Mouse (Mus musculus): ENCODE results near the gene Zfp27. TPM values are rescaled to one million over a fixed set of nuclear protein-coding genes. Genes with fewer than 3 reads are reported as not detected.

Zfp27 gene
- 2.6 and 3.4 TPM in 2 replicates for polyA plus RNA-seq (2016; fragmentation: Nextera tagmentation; extraction: Ambion mirVana)

DNA sequence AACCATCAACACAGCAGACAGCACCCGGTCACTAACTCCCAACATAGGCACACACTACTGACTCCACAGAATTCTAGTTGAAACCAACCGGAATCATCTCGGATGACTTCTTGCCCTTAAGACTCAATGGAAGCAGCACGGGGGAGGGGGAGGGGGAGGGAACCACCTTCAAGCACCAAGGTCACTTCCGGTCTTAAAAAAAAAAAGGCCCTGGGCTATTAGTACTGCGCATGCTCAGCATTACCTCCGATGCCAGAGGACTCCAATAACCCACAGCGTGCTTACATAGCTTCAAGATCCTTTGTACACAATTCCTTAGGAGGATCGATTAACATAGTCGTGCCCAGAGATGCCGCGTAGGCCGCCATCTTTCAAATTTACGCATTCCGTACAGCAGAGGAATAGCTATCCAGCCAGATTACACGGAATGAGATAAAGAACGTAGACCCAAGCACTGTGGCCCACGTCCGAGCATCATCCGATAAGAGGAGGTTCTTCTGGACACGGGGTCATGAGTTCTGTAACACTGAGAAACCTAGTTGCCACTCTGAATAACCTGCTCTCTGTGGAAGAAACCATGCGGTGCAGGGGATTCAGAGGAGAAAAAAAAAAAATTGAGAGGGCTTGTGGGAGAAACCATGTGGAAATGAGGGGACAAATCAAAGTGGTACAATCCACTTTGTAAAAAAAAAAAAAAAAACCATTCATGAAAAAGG is at the start of gene Zfp27:
TSS of gene Zfp27 (minus strand) at position 607 of the 716 bp plus-strand sequence.
- Histone ChIP-seq H3K27ac (peak within 1 kb of the TSS; percentile 88), H3K27me3 (replicated peaks) (no peaks in the 10 kb centered on the region), H3K4me3 (peak within 1 kb of the TSS; percentile 70), H3K9me3 (replicated peaks) (no peaks in the 10 kb centered on the region), H3K36me3 (peaks cover 16% of the 10 kb centered on the region), H3K4me1 (peaks cover 21% of the 10 kb centered on the region), H3K9ac (peak within 1 kb of the TSS; percentile 73), H3K4me2 (peak within 1 kb of the TSS; percentile 83)
- peak; percentile 80 for ATAC-seq
- under 1% methylated on average over 22 of the region's 22 CpGs for WGBS (ENCODE audit: insufficient replicate concordance)

DNA sequence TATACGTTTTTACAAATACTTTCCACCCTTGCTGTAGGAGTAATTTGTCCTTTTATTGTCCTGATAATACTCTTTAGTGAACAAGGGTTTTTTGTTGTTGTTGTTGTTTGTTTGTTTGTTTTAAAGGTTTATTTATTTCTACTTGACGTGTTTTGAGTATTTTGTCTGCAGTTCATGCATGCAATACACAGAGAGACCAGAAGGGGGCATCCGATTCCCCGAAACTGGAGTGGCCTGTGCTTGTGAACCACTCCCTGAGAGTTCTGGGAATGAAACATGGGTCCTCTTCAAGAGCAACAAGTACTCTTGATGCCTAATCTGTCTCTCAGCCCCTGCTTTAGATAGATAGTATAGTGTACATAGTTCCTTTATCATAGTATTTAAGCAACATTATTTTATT is 48.4 kb upstream of the Zfp27 start:
- Histone ChIP-seq H3K27me3 (replicated peaks) (no peaks in the 10 kb centered on the region), H3K4me2 (peak overlapping the region; percentile 75), H3K9me3 (replicated peaks) (no peaks in the 10 kb centered on the region), H3K27ac (no peak overlapping the region), H3K4me1 (peaks cover 16% of the 10 kb centered on the region), H3K9ac (peak overlapping the region; percentile 81; the same call in 1 of the 2 replicates), H3K36me3 (peaks cover 12% of the 10 kb centered on the region), H3K4me3 (peak overlapping the region; percentile 69)
- ATAC-seq, result no peak
- 17% methylated on average over 4 of the region's 4 CpGs for WGBS (ENCODE audit: insufficient replicate concordance)

DNA sequence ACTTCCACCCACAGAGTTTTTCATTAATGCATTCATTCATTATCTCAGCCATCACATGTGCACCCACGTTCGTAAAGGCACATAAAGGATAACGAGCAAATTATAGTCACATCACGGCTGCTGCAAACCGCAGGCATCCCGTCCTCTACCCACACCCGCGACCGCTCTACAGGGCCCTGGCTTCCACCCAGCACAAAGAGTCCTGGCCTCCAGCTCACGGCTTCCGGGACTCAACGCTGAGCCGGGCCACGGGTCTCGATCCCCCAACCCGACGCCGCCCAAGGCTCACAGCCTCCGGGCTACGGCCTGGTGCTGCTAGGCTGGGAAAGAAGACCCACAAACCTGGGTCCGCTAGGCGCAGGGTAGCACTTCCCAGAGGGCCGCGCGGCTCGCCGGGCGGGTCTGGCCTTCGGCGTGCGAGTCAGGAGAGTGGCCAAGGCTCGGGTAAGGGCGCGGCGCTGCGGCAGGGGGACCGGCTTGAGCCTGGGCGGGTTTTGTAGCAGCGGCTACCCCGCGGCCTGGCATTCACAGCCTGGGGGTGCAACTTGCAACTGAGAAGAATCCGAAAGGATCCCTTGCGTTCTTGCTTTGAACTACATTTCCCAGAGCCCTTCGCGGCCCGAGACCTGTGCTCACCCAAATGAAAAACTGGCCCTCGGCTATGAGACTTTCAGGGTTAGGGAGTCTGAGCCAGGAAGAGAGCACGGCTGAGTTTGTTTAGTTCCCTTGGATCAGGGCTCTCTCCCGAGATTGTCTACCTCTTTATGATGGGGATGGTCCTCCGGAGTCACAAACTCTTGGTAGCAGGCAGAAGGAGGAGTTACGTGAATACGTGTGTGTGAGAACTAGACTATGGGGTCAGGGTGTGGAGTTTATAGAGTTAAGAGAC is 47.4 kb upstream of the Zfp27 start, which contains the start of gene Zfp74:
TSS of gene Zfp74 (minus strand) at position 577 of the 889 bp plus-strand sequence.
- H3K9ac ChIP-seq, result peak within 1 kb of the TSS; percentile 81
- H3K9me3 ChIP-seq (replicated peaks), result no peaks in the 10 kb centered on the region
- peaks cover 16% of the 10 kb centered on the region for H3K4me1 ChIP-seq
- H3K4me3 ChIP-seq, result peak within 1 kb of the TSS; percentile 69
- peak; percentile 94 for ATAC-seq
- H3K27me3 ChIP-seq (replicated peaks), result no peaks in the 10 kb centered on the region
- peak within 1 kb of the TSS; percentile 87 for H3K27ac ChIP-seq
- peak within 1 kb of the TSS; percentile 75 for H3K4me2 ChIP-seq
- peaks cover 16% of the 10 kb centered on the region for H3K36me3 ChIP-seq
- 3% methylated on average over 52 of the region's 52 CpGs for WGBS (ENCODE audit: insufficient replicate concordance)

DNA sequence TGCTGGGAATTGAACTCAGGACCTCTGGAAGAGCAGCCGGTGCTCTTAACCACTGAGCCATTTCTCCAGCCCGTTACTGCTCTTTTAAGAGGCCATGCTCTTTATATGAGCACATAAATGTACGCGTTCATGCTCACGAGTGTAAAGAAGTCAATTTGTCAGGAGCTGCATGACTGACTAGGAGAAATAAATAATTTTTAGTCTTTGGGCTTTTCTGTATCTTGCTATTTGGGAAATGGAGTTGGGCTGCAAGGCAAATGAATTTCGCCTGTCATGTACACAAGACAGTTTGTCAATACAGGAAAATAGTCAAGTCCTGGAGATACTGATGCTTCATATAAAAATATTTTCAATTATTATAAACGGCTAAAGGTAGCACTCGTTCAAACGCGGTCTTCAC is 46.7 kb upstream of the Zfp27 start:
- no peak for ATAC-seq

DNA sequence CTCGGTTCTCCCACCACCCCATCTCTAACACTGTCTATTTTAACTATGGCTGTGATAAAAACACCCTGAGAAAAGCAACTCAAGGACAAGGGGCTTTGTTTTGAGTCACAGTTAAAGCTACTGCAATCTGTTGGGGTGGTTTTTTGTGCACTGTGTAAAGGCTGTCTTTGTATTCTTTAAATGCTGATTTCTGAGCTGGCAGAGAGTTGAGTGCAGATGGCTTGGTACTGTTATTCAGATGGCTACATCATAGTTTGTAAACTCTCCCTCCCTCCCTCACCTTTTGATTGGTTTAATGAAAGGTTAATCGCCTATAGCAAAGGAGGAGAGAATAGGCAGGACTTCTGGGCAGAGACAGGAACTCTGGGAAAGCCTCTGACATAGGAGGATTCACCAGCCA is 37.8 kb upstream of the Zfp27 start:
- 74% methylated on average over 2 of the region's 2 CpGs for WGBS (ENCODE audit: insufficient replicate concordance)
- H3K36me3 ChIP-seq, result peaks cover 35% of the 10 kb centered on the region
- no peak overlapping the region for H3K9ac ChIP-seq
- ATAC-seq, result no peak
- no peak overlapping the region for H3K4me2 ChIP-seq
- H3K9me3 ChIP-seq (replicated peaks), result no peaks in the 10 kb centered on the region
- no peaks in the 10 kb centered on the region for H3K27me3 ChIP-seq (replicated peaks)
- no peaks in the 10 kb centered on the region for H3K4me1 ChIP-seq
- H3K4me3 ChIP-seq, result no peak overlapping the region
- H3K27ac ChIP-seq, result no peak overlapping the region

More for the DNA sequence above, 46.7 kb upstream of the Zfp27 start:
- peaks cover 19% of the 10 kb centered on the region for H3K36me3 ChIP-seq
- H3K4me1 ChIP-seq, result peaks cover 16% of the 10 kb centered on the region
- H3K9ac ChIP-seq, result peak overlapping the region; percentile 81
- WGBS (ENCODE audit: insufficient replicate concordance), result 43% methylated on average over 10 of the region's 10 CpGs
- H3K27ac ChIP-seq, result peak overlapping the region; percentile 87
- no peaks in the 10 kb centered on the region for H3K9me3 ChIP-seq (replicated peaks)
- peak overlapping the region; percentile 69 for H3K4me3 ChIP-seq
- H3K27me3 ChIP-seq (replicated peaks), result no peaks in the 10 kb centered on the region
- peak overlapping the region; percentile 75 for H3K4me2 ChIP-seq

DNA sequence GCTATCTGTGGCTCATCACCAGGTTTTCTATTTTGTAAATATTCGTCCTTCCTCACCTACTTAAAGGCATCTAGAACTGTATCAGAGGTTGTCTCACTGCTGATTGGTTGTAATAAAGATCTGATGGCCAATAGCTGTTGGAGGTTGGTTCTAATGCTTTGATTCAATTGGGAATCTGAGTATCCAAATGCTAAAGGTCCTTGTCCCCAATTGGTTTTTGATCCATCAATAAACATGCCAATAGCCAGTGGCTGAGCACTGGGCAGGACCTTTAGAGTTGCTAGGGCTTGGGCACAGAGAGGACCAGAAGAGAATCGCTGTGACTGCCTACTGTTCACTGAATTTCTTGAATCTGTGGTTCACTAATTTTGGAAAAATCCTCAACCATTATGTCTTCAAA is 37.3 kb upstream of the Zfp27 start:
- WGBS (ENCODE audit: insufficient replicate concordance), result 47% methylated on average over 2 of the region's 2 CpGs
- Histone ChIP-seq H3K4me3 (no peak overlapping the region), H3K4me1 (no peaks in the 10 kb centered on the region), H3K36me3 (peaks cover 35% of the 10 kb centered on the region), H3K27ac (no peak overlapping the region), H3K9me3 (replicated peaks) (no peaks in the 10 kb centered on the region), H3K9ac (no peak overlapping the region), H3K27me3 (replicated peaks) (no peaks in the 10 kb centered on the region), H3K4me2 (no peak overlapping the region)
- no peak for ATAC-seq

DNA sequence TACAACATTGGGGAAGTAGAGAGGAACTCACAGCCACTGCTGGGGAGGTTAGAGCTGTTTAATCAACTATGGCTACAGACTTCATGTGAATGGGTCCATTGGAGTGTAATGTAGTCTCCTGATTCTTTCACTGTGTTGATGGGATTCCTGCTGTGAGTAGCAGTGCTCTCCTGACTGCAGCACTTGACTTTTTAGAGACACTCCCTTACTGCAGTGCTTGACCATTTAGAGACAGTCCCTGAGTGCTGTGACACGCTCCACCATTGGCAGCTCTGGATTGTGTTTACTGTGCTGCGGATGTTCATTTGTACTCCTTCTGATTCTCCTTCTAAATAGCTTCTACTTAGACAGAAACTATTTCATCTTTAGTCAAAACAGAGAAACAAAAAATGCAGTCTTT is 36.4 kb upstream of the Zfp27 start:
- no peaks in the 10 kb centered on the region for H3K27me3 ChIP-seq (replicated peaks)
- no peak for ATAC-seq
- no peak overlapping the region for H3K4me2 ChIP-seq
- no peak overlapping the region for H3K27ac ChIP-seq
- H3K4me3 ChIP-seq, result no peak overlapping the region
- H3K9me3 ChIP-seq (replicated peaks), result no peaks in the 10 kb centered on the region
- H3K4me1 ChIP-seq, result no peaks in the 10 kb centered on the region
- no peak overlapping the region for H3K9ac ChIP-seq
- peaks cover 31% of the 10 kb centered on the region for H3K36me3 ChIP-seq
- WGBS (ENCODE audit: insufficient replicate concordance), result 71% methylated on average over 2 of the region's 2 CpGs

DNA sequence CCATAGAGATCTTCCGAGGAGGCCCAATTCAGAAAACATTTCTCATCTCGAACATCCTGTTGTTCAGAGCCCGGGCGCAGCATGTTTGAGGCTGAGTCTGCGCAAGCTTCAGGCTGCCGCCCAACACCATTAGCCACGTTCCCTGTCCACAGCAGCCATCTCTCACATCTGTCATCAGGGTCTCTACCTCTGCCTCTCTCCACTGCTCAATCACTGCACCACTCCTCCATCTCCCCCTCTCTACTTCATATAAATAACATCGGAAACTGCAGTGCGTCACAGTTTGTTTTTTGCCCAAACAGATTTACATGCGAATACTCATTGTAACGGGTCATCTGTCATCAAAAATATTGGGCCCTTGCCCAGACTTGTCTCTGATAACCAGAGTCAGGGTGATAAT is 34.7 kb upstream of the Zfp27 start:
- H3K9me3 ChIP-seq (replicated peaks), result no peaks in the 10 kb centered on the region
- no peak overlapping the region for H3K27ac ChIP-seq
- H3K9ac ChIP-seq, result no peak overlapping the region
- H3K4me3 ChIP-seq, result no peak overlapping the region
- peaks cover 46% of the 10 kb centered on the region for H3K36me3 ChIP-seq
- H3K4me1 ChIP-seq, result no peaks in the 10 kb centered on the region
- no peaks in the 10 kb centered on the region for H3K27me3 ChIP-seq (replicated peaks)
- no peak for ATAC-seq
- H3K4me2 ChIP-seq, result no peak overlapping the region
- 80% methylated on average over 11 of the region's 11 CpGs for WGBS (ENCODE audit: insufficient replicate concordance)

DNA sequence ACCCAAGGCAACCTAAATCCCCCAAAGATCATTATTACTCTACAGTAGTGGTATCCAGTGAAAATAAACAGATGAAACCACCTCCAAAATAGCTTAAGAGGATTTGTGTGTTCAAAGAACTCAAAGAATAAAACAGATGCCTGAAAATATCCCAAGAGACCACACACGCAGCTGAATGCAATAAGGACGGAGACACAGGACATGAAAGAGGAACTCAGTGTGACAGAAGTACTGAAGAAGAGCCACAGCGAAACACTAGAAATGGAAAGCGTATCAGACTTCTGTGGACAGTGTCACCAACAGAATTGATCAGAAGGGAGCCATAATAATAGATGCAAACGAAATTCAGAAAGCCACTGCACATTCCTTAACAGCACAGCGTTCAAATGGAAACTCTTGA is 32.5 kb upstream of the Zfp27 start:
- H3K9me3 ChIP-seq (replicated peaks), result no peaks in the 10 kb centered on the region
- no peaks in the 10 kb centered on the region for H3K4me1 ChIP-seq
- H3K9ac ChIP-seq, result no peak overlapping the region
- no peak overlapping the region for H3K27ac ChIP-seq
- no peak overlapping the region for H3K4me2 ChIP-seq
- H3K36me3 ChIP-seq, result peaks cover 68% of the 10 kb centered on the region
- H3K27me3 ChIP-seq (replicated peaks), result no peaks in the 10 kb centered on the region
- ATAC-seq, result no peak
- no peak overlapping the region for H3K4me3 ChIP-seq
- 77% methylated on average over 6 of the region's 6 CpGs for WGBS (ENCODE audit: insufficient replicate concordance)

DNA sequence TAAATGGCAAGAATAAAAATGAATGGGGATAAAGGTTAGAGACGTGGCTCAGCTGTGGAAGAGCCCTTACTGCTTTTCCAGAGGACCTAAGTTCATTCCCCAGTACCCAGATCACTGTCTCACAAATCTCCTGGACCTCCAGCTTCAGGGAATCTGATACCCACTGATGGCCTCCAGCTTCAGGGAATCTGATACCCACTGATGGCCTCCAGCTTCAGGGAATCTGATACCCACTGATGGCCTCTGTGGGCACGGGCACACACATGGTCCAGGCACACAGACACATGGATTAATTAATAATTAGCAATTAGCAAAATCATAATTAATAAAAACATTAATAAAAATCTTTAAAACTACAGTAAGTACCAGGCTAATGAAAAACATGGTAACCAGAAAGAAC is 16.4 kb upstream of the Zfp27 start:
- WGBS (ENCODE audit: insufficient replicate concordance), result 57% methylated on average over 2 of the region's 2 CpGs
- ATAC-seq, result no peak
- Histone ChIP-seq H3K4me3 (no peak overlapping the region), H3K4me2 (no peak overlapping the region), H3K27ac (no peak overlapping the region), H3K36me3 (no peaks in the 10 kb centered on the region), H3K4me1 (no peaks in the 10 kb centered on the region), H3K9ac (no peak overlapping the region), H3K9me3 (replicated peaks) (no peaks in the 10 kb centered on the region), H3K27me3 (replicated peaks) (no peaks in the 10 kb centered on the region)

DNA sequence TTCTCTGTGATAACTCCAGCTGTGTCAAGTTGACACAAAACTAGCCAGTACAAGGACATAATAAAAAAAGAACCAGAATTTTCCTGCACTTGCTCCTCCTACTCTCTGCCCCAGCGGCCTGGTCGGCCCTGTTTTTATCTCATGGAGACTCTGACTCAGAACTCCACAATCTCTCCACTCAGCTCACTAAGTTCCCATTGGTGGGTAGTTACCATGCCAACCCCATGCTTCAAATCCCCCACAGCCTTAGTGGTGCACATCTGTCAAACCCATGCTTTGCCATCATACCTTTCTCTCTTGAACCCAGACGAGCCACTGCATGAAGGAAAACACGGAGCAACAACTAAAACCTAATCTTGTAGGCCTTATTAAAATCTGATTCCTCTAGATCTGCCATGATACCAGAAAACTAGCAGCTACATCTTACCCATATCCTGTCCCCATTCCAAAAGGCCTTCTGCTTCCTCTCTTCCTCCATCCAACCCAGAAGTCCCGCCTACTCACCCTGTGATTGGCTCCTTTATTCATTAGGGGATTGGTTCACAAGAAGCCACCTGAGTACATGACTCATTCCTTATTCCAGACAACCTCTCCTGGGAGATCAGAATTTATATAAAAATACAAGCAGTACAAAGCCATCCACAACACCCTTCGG is 15.2 kb upstream of the Zfp27 start:
- Histone ChIP-seq H3K4me1 (no peaks in the 10 kb centered on the region), H3K4me2 (no peak overlapping the region), H3K27ac (no peak overlapping the region), H3K27me3 (replicated peaks) (no peaks in the 10 kb centered on the region), H3K9me3 (replicated peaks) (no peaks in the 10 kb centered on the region), H3K36me3 (no peaks in the 10 kb centered on the region), H3K4me3 (no peak overlapping the region), H3K9ac (no peak overlapping the region)
- 59% methylated on average over 6 of the region's 6 CpGs for WGBS (ENCODE audit: insufficient replicate concordance)
- ATAC-seq, result no peak

DNA sequence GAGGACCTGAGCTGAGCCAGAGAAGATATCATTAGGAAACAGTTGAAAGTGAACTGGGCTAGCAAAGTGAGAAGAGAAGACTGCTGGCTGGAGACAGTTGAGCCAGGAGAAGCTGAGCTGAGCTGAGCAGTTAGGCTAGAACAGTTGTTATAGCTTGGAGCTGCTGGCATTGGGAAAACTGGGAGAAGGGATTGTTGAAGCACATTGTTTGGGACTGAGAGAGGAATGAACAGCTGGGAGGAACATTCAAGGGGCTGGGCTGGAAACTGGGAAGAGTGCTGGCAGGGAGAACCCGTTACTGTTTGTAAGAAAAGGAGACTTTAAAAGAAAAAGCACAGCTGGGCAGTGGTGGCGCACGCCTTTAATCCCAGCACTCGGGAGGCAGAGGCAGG is 11.7 kb upstream of the Zfp27 start:
- Histone ChIP-seq H3K36me3 (peaks cover 27% of the 10 kb centered on the region), H3K4me2 (no peak overlapping the region), H3K27ac (no peak overlapping the region), H3K27me3 (replicated peaks) (no peaks in the 10 kb centered on the region), H3K9me3 (replicated peaks) (no peaks in the 10 kb centered on the region), H3K4me3 (no peak overlapping the region), H3K9ac (no peak overlapping the region), H3K4me1 (no peaks in the 10 kb centered on the region)
- ATAC-seq, result no peak
- 77% methylated on average over 4 of the region's 4 CpGs for WGBS (ENCODE audit: insufficient replicate concordance)

All from liver, embryonic 12.5 days (tissue).